8 mouse cellular contexts compared by ENCODE assay signal in the genomic region with DNA sequence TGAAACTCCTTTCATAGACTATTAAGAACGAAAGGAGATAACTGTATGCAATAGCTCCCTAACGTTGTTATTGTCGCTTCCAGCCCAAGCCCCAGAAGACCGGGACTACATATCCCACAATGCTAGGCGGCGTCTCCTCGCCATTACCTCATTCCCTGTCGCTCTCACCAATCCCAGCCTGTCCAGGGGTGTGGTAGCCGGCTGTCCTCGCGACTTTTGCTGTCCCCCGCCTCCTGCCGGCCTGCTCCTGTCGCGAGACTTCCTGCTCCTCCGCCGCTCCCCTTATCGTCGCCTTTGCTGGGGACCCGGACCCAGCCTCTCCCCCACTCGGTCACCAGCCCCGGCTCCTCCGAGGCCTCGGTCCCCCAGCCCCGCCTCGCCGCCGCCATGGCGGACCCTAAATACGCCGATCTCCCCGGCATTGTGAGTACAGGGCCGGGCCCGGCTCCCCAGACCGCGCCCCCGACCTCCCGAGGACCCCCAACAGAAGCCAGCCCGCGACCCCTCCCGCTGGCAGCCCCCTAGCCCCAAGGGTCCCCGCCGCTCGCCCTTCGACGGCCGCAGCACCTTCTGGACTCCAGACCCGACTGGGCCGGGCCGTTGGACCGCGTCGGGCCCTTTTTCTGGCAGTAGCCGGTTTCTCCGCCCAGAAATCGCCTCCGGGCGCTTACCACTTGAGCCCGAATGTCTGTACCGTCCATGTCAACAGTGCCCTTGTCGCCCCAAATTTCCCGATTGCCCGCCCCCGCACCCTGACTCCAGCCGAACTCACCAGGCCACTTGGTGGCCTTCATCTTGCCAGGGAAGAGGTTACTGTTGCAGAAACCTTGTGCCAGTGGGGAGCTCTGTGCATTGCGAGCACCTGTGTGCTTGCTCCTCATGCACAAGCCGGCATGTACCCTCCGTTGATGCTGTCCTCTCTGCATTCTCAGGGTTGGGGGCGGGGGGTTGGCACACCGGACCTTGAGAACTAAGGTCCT. TPM values are rescaled to one million over a fixed set of nuclear protein-coding genes. Genes with fewer than 3 reads are reported as not detected.
A peak's percentile ranks its signal among the peaks of the same experiment; 100 is the strongest.
DNase-seq lines count a peak whose midpoint lies in the region; ATAC-seq and TF ChIP-seq lines count a peak whose summit lies in the region.

A gene (plus strand): TSS at position 257 of the 980 bp plus-strand sequence.

- TF ChIP-seq CTCF in brain, embryonic 14.5 days (IDR thresholded peaks at IDR 0.05; ENCODE audit: borderline replicate concordance, extremely low read depth, insufficient read depth, insufficient read length), result no peak
- peak; percentile 45; the same call in 1 of the 2 replicates for TF ChIP-seq CTCF in kidney, postnatal 0 days (IDR thresholded peaks at IDR 0.05; ENCODE audit: low read depth)

- under 1% methylated on average over 70 of the region's 70 CpGs for WGBS in heart, embryonic 12.5 days
- WGBS in kidney, postnatal 0 days, result under 1% methylated on average over 70 of the region's 70 CpGs
- 1% methylated on average over 70 of the region's 70 CpGs for WGBS in liver, embryonic 11.5 days
- 1% methylated on average over 70 of the region's 70 CpGs for WGBS in stomach, embryonic 14.5 days

- 0 out of 2 replicates have a peak, but pooled peaks have one; percentile 41 for TF ChIP-seq POLR2A in brain, embryonic 14.5 days (IDR thresholded peaks at IDR 0.05; ENCODE audit: borderline replicate concordance, extremely low read depth, insufficient read depth, insufficient read length, poor library complexity, severe bottlenecking)

- peak within 1 kb of the TSS; percentile 90 for H3K4me2 ChIP-seq in heart, embryonic 12.5 days
- peak within 1 kb of the TSS; percentile 88 for H3K4me2 ChIP-seq in kidney, postnatal 0 days (ENCODE audit: low read length)
- peak within 1 kb of the TSS; percentile 97 for H3K4me2 ChIP-seq in liver, embryonic 11.5 days
- H3K4me2 ChIP-seq in stomach, embryonic 14.5 days (replicated peaks; ENCODE audit: low read depth, low read length), result peak within 1 kb of the TSS; percentile 94

- peak; percentile 98 for ATAC-seq in heart, embryonic 12.5 days (ENCODE audit: insufficient number of reproducible peaks, low FRiP score)
- peak; percentile 97 for ATAC-seq in kidney, postnatal 0 days (replicated peaks; ENCODE audit: low FRiP score, low read depth)
- ATAC-seq in liver, embryonic 11.5 days (replicated peaks; ENCODE audit: low FRiP score), result peak; percentile 98
- peak; percentile 98 for ATAC-seq in stomach, embryonic 14.5 days (ENCODE audit: insufficient number of reproducible peaks, insufficient read depth, low FRiP score, low read depth)

- H3K9ac ChIP-seq in heart, embryonic 12.5 days, result peak within 1 kb of the TSS; percentile 99
- H3K9ac ChIP-seq in kidney, postnatal 0 days (ENCODE audit: low read depth, low read length), result peak within 1 kb of the TSS; percentile 100
- H3K9ac ChIP-seq in liver, embryonic 11.5 days (ENCODE audit: low read depth, low read length), result peak within 1 kb of the TSS; percentile 100
- peak within 1 kb of the TSS; percentile 98 for H3K9ac ChIP-seq in stomach, embryonic 14.5 days (replicated peaks; ENCODE audit: low read depth, low read length)

- H3K4me1 ChIP-seq in erythroblast, embryonic 14.5 days (ENCODE audit: control insufficient read depth), result peaks cover 53% of the 10 kb centered on the region
- H3K4me1 ChIP-seq in heart, embryonic 12.5 days (replicated peaks), result peaks cover 29% of the 10 kb centered on the region
- H3K4me1 ChIP-seq in kidney, postnatal 0 days (replicated peaks; ENCODE audit: insufficient read depth, low read length), result peaks cover 17% of the 10 kb centered on the region
- H3K4me1 ChIP-seq in liver, embryonic 11.5 days (replicated peaks; ENCODE audit: control insufficient read depth, insufficient read depth, low read length), result peaks cover 35% of the 10 kb centered on the region
- peaks cover 18% of the 10 kb centered on the region for H3K4me1 ChIP-seq in stomach, embryonic 14.5 days (ENCODE audit: control insufficient read depth, insufficient read depth, low read length)

- peaks cover 31% of the 10 kb centered on the region for H3K27me3 ChIP-seq in erythroblast, embryonic 14.5 days (ENCODE audit: control insufficient read depth)
- peaks cover 36% of the 10 kb centered on the region for H3K27me3 ChIP-seq in heart, embryonic 12.5 days (replicated peaks)
- 0 out of 2 replicates have a peak, but pooled peaks cover 6% of the 10 kb centered on the region for H3K27me3 ChIP-seq in kidney, postnatal 0 days (ENCODE audit: insufficient read depth, low read length)
- H3K27me3 ChIP-seq in liver, embryonic 11.5 days (replicated peaks; ENCODE audit: control insufficient read depth, insufficient read depth, low read length), result peaks cover 25% of the 10 kb centered on the region
- 0 out of 2 replicates have a peak, but pooled peaks cover 3% of the 10 kb centered on the region for H3K27me3 ChIP-seq in stomach, embryonic 14.5 days (ENCODE audit: control insufficient read depth, insufficient read depth, low read length)

- peaks cover 39% of the 10 kb centered on the region for H3K36me3 ChIP-seq in erythroblast, embryonic 14.5 days (ENCODE audit: control insufficient read depth)
- H3K36me3 ChIP-seq in heart, embryonic 12.5 days, result peaks cover 27% of the 10 kb centered on the region
- peaks cover 10% of the 10 kb centered on the region; the same call in 1 of the 2 replicates for H3K36me3 ChIP-seq in kidney, postnatal 0 days (ENCODE audit: insufficient read depth, low read length)
- peaks cover 11% of the 10 kb centered on the region; the same call in 1 of the 2 replicates for H3K36me3 ChIP-seq in liver, embryonic 11.5 days (ENCODE audit: control insufficient read depth, insufficient read depth, low read length)
- H3K36me3 ChIP-seq in stomach, embryonic 14.5 days (ENCODE audit: control insufficient read depth, insufficient read depth, low read length), result peaks cover 28% of the 10 kb centered on the region

- peak within 1 kb of the TSS; percentile 93 for H3K4me3 ChIP-seq in erythroblast, embryonic 14.5 days (replicated peaks)
- H3K4me3 ChIP-seq in heart, embryonic 12.5 days, result peak within 1 kb of the TSS; percentile 95
- H3K4me3 ChIP-seq in kidney, postnatal 0 days (replicated peaks; ENCODE audit: low read depth, low read length), result peak within 1 kb of the TSS; percentile 100
- H3K4me3 ChIP-seq in liver, embryonic 11.5 days (ENCODE audit: low read depth, low read length), result peak within 1 kb of the TSS; percentile 100
- peak within 1 kb of the TSS; percentile 99 for H3K4me3 ChIP-seq in stomach, embryonic 14.5 days (ENCODE audit: low read depth, low read length)

- H3K27ac ChIP-seq in heart, embryonic 12.5 days (ENCODE audit: poor library complexity, severe bottlenecking), result peak within 1 kb of the TSS; percentile 84
- peak within 1 kb of the TSS; percentile 93 for H3K27ac ChIP-seq in kidney, postnatal 0 days
- H3K27ac ChIP-seq in liver, embryonic 11.5 days (ENCODE audit: low read depth, low read length), result peak within 1 kb of the TSS; percentile 92
- peak within 1 kb of the TSS; percentile 74 for H3K27ac ChIP-seq in stomach, embryonic 14.5 days (ENCODE audit: low read length)

- DNase-seq in B cell, adult 2 months, result peak; percentile 91 to 94
- peak; percentile 99 for DNase-seq in brain, embryonic 14.5 days (ENCODE audit: low read depth)
- peak; percentile 100 for DNase-seq in kidney, postnatal 0 days (ENCODE audit: low spot score)
- peak; percentile 92 for DNase-seq in liver, embryonic 11.5 days (ENCODE audit: low spot score)
- peak; percentile 94 for DNase-seq in naive thymus-derived CD4-positive, alpha-beta T cell, adult 2 months (ENCODE audit: low read depth)

- H3K9me3 ChIP-seq in erythroblast, embryonic 14.5 days (ENCODE audit: control insufficient read depth, low read length), result no peaks in the 10 kb centered on the region
- no peaks in the 10 kb centered on the region for H3K9me3 ChIP-seq in heart, embryonic 12.5 days (replicated peaks)
- H3K9me3 ChIP-seq in kidney, postnatal 0 days (replicated peaks; ENCODE audit: low read length), result no peaks in the 10 kb centered on the region
- no peaks in the 10 kb centered on the region for H3K9me3 ChIP-seq in liver, embryonic 11.5 days (ENCODE audit: control insufficient read depth, low read length)
- no peaks in the 10 kb centered on the region for H3K9me3 ChIP-seq in stomach, embryonic 14.5 days (ENCODE audit: control insufficient read depth, low read depth, low read length)

RNA-seq across cellular contexts. Expression of the gene that starts here (rescaled TPM):
- polyA plus RNA-seq in brain, embryonic 14.5 days (2012; rRNA removed), result 326 and 373 TPM in 2 replicates
- 15.3 and 16.5 TPM in 2 replicates for polyA plus RNA-seq in erythroblast, embryonic 14.5 days (2012)
- polyA plus RNA-seq in heart, embryonic 12.5 days (2016; fragmentation: Nextera tagmentation; extraction: Ambion mirVana), result 133 and 136 TPM in 2 replicates
- polyA plus RNA-seq in kidney, postnatal 0 days (2015; fragmentation: Nextera tagmentation; extraction: Ambion mirVana), result 177 and 190 TPM in 2 replicates
- 135 TPM in 2 replicates for polyA plus RNA-seq in liver, embryonic 11.5 days (2014; fragmentation: Nextera tagmentation; extraction: Ambion mirVana)
- polyA plus RNA-seq in stomach, embryonic 14.5 days (2014; fragmentation: Nextera tagmentation; extraction: Ambion mirVana), result 161 and 177 TPM in 2 replicates

Comparison
In these comparisons a context has a peak if more than half of its experiments do, and no peak if none do; other contexts are left out.
1. Peak in every context shown above with its lines: DNase-seq, ATAC-seq, H3K4me3 ChIP-seq and H3K27ac ChIP-seq.